Mouse (Mus musculus) ovary, postnatal 36 days (tissue): ENCODE results near the gene Klra10.
"Not testable (repeated sequence)": the region's sequence is repeated elsewhere in the genome, so short reads cannot be mapped to it uniquely, and the experiment has no call there.

ENCODE experiments used
- DNase-seq: peaks from one replicate; pipeline ENCODE4 v3.0.0; 2022; ENCODE audit warnings: low spot score, mixed read lengths

Klra10 gene

GRCm38 (mm10) chr6:130281828-130282227 lies at the start of gene Klra10:
Klra10 (minus strand) TSS chr6:130281928.
- DNase-seq = not testable (repeated sequence)

DNA sequence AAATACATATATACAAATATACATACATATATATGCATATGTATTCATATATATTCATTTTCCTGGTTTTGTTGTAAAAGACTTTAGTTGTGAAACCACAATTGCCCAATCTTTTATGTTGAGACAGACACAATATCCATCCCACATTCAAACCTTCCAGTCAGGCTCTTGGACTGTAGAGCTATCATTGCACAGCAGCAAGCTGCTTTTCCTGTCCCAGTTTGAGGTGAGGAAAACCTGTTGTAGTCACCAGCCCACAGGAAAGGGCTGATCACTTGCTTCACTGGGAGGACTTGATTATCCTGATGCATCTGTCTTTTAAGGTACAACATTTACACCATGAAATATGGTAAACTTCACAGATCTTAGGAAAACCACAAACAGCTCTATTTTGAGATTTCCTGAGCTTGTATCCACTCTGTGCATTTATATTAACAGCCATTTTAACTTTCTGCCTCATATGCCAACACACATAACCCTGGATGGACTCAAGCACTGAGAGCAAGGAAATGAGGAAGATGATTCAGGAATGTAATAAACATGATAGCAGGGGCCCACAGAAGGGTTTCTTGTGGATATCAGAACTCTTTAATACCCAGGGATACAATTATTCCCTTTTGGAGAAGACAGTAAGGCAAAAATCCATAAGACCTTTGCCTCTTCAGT lies 6.4 kb upstream of the Klra10 start:
- DNase-seq = no peak

- no peak for DNase-seq
Observed at GRCm38 (mm10) chr6:130255326-130255725, 26.4 kb downstream of the Klra10 start.

DNA sequence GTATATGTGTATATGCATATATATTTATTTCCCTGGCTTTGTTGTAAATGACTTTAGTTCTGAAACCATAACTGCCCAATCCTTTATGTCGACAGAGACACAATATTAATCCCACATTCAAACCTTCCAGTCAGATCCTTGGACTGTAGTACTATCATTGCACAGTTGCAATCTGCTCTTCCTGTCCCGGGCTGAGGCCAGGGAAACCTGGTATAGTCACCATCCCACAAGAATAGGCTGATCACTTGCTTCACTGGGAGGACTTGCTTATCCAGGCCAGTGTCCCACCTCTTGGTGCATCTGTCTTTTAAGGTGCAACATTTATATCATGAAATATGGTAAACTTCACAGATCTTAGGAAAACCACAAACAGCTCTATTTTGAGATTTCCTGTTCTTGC lies 44.2 kb downstream of the Klra10 start:
- no peak for DNase-seq

DNA sequence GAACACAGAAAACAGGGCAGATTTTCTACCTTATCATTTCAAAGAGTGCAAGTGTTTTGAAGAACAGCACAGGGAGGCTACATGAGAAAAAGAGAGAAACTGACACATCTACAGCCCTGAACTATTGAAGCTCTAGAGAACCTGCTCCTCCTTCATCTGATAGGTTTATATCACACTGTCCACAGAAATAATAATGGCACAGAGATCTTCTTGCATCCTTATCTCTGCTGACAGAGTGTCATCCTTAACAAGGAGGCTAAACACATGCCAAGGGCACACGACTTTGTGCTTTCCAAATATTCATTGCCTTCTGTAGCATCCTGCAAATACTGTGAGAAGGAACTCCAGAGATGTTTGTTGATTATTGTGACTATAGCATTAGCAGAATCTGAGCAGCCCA lies 45.1 kb downstream of the Klra10 start:
- no peak for DNase-seq

GRCm38 (mm10) chr6:130233222-130233621 lies 48.5 kb downstream of the Klra10 start, which contains the start of gene Klra7:
Klra7 (minus strand) TSS chr6:130233322.
- no peak for DNase-seq
